Mouse (Mus musculus): Measurements from ENCODE around the gene Nck1.

Gene Nck1

GRCm38 (mm10) chr9:100535618-100536262 is 10.2 kb downstream of the Nck1 start:
- no peak for DNase-seq (ENCODE audit: low read depth, low spot score)

GRCm38 (mm10) chr9:100534686-100535085 is 11.2 kb downstream of the Nck1 start:
- no peak for DNase-seq (ENCODE audit: low read depth, low spot score)

DNA sequence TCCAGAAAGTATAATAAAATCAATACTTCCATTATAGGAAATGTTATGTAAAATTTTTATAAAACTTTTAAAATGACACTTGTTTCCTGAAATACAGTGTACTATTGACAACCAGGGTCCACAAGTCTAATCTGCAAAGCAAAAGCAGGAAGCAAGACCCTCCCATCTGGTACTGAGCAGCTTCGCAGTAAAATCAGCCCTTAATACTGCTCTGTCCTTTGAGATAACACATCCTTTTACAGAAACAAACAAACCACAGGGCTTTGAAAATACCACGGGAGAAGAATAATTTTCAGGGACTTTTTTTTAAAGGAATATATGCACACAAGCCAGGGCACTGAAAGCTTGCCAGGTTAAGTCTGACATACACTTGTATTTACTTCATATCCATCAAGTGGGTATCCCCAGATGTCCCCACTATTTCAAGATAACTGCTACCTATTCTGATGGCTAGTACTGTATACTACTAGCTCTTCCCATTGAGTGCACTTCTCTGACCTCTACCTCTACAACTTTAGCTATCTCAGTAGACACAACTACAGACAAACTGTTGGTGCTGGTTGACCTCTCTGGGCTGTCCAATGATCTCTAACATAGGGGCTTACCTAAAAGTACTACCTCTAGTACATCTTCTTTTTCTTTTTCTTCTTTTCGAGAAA is 13.0 kb downstream of the Nck1 start:
- DNase-seq (ENCODE audit: low read depth, low spot score): no peak

DNA sequence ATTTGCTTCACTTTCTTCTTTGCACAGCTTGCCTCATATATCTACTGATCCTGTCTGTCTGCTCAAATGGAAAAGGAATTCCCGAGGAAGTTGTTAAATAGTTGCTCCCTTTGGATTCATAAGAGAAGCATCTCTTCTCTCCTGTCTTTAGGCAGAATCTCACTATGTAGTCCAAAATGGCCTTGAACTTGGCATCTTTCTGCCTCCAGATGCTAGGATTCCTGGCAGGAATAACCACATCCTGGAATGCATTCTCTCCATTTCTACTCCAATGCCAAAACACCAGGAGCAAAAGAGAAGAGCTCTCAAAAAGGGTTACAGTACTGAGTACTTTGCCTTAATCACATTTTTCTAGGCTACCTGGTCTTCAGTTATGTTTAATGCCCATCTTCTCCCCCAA is 14.6 kb downstream of the Nck1 start:
- no peak for DNase-seq (ENCODE audit: low read depth, low spot score)

GRCm38 (mm10) chr9:100525225-100525624 is 20.7 kb downstream of the Nck1 start:
- no peak for DNase-seq (ENCODE audit: low read depth, low spot score)

DNA sequence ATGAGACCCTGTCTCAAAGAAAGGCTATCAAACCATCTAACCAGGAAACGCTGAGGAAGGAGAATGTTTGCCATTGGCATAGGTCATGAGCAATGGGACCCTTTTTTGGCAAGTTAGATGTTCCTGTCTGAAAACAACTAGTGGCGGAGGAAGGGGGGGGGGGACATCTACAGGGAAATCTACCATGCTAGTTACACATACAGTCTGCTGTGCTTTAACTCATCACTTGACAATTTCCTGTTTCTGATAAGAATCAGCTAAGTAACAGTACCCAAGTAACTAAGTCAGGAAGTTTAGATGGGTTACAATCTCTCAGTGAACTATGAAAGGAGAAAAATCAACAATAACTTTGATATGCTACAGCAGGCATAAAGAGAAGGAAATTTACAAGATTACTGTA is 23.9 kb downstream of the Nck1 start:
- DNase-seq (ENCODE audit: low read depth, low spot score): no peak

DNA sequence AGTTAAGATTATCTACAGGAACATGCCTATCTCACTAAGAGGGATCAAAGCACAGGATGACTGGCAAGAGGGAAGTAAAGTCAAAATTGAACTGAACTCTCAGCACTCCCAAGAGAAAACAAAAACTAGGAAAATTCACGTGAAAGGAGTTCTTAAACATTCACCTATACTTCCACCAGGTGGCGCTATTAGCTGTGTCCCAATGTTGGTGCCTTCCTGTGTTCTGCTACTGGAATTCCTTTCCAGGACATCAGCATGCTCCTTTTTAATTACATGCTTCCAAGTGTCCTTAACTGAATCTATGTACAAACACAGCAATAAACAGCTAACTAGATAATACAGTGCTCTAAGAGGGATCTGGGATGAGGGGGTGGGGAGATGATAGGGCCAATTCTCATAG is 25.3 kb downstream of the Nck1 start:
- DNase-seq (ENCODE audit: low read depth, low spot score): peak; percentile 32

- no peak for DNase-seq (ENCODE audit: low read depth, low spot score)
These were observed 25.9 kb downstream of the Nck1 start for GRCm38 (mm10) chr9:100520012-100520411.

- DNase-seq (ENCODE audit: low read depth, low spot score): no peak
These were observed 38.4 kb downstream of the Nck1 start for GRCm38 (mm10) chr9:100507581-100507980.

- no peak for DNase-seq (ENCODE audit: low read depth, low spot score)
These were observed 39.3 kb downstream of the Nck1 start for GRCm38 (mm10) chr9:100506652-100507051.

GRCm38 (mm10) chr9:100505498-100505897 is 40.4 kb downstream of the Nck1 start:
- DNase-seq (ENCODE audit: low read depth, low spot score): no peak

DNA sequence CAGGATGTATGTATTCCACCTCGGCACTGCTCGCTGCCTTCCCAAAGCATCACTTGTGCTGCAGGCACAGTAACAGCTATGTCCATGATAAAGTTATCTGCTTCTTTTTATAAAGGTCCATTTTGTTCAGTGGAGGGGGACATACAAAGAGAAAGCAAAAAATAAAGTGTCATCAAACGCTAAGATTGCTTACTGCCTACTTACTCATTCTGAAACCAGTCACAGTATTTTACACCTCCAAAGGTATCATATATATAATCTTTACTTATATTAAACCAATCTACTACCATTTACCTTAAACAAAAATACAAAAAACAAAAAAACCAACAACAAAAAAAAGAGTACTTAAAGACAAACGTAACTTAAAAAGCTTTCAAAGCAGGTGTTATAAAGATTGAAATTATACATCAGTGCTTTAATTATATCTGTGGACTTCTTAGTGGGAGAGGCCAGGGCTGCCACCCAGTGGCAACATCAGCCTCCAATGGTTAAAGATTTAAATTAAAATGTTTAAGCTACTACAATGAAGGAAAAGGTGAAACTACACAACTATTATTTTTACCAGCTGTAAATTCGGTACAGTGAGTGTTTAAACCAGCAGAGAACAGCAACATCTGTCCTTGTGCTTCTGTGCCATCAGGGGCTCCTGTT is 52.2 kb downstream of the Nck1 start:
- no peak for DNase-seq (ENCODE audit: low read depth, low spot score)

GRCm38 (mm10) chr9:100491424-100491823 is 54.5 kb downstream of the Nck1 start:
- DNase-seq (ENCODE audit: low read depth, low spot score): no peak

- DNase-seq (ENCODE audit: low read depth, low spot score): no peak
These were observed 57.0 kb downstream of the Nck1 start for GRCm38 (mm10) chr9:100488969-100489368.

GRCm38 (mm10) chr9:100488056-100488713 is 57.7 kb downstream of the Nck1 start:
- DNase-seq (ENCODE audit: low read depth, low spot score): no peak

GRCm38 (mm10) chr9:100486431-100486830 is 59.5 kb downstream of the Nck1 start, which contains the start of gene Il20rb:
Il20rb (minus strand) TSS chr9:100486788.
- DNase-seq (ENCODE audit: low read depth, low spot score): no peak

DNA sequence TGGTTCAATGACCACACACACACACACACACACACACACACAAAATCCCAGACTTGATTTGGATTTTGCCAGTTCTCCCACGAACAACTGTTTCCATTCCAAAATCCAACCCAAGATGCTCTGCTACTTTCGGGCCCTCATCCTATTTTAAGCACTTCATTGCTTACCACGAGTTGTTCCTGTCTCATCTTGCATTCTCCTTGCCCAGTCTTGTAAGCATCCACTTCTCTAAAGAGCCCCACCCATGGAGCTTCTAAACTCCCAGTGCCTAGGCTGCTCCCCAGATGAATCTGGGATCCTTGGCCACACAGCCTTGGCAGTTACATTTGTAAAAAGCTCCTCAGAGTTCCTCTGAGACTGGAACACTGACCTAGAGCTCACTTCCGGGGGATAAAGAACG is 62.6 kb downstream of the Nck1 start:
- no peak for DNase-seq (ENCODE audit: low read depth, low spot score)

DNA sequence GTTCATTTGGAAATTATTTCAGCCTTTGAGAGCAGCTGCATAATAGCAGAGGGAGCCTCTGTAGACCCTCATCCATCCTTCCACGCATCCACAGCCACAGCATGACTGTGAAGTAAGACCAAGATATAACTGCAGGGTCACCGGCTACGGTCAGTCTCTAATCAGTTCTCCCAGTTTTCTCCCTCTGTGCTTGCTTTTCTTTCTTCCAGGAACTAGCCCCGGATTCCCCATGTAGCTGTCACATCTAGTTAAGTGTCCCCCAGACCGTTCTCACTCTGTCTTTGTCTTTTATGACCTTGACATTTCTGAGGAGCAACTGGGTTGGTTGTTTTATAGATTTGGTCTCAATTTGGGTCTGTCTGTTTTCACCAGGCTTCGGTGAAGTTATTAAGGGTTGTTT is 64.3 kb downstream of the Nck1 start:
- DNase-seq (ENCODE audit: low read depth, low spot score): no peak

DNA sequence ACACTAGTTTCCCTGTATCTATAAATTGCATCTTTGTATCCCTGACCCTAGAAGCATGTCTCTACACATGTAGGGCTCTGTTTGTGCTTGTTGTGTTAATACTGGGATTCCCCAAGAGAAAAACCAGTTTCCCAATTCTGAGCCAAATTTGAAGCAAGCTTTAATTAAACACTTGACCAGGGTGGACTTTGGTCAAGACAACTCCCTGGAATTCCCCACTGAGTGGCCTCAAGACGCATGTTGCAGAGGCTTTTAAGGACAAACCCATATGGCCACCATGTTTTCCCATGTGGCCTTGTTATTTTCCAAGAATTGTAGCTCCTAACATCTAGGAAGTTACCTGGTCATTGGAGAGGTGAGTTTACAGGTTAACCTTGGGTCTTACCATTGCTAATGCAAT is 71.9 kb downstream of the Nck1 start:
- no peak for DNase-seq (ENCODE audit: low read depth, low spot score)

- no peak for DNase-seq (ENCODE audit: low read depth, low spot score)
These were observed 72.6 kb downstream of the Nck1 start for GRCm38 (mm10) chr9:100473361-100473760.

- no peak for DNase-seq (ENCODE audit: low read depth, low spot score)
These were observed 73.0 kb downstream of the Nck1 start for GRCm38 (mm10) chr9:100472931-100473330.

GRCm38 (mm10) chr9:100471605-100471953 is 74.4 kb downstream of the Nck1 start:
- no peak for DNase-seq (ENCODE audit: low read depth, low spot score)
